Mouse (Mus musculus) embryonic facial prominence, embryonic 12.5 days (tissue): ENCODE measurements around the gene Gm3594. TPM values are rescaled to one million over a fixed set of nuclear protein-coding genes. Genes with fewer than 3 reads are reported as not detected.

ENCODE experiments used
- polyA plus RNA-seq: library from polyadenylated mRNA; unstranded; fragments of >200 nt; fragmentation: Nextera tagmentation; extraction: Ambion mirVana; gene quantifications from 2 replicates; pipeline ENCODE4 v1.2.1, GENCODE M21; 2016

Gene Gm3594
- polyA plus RNA-seq, 1 experiment from 2014 or later: not detected

Other genes with a start within 250 kb of the Gm3594 start
- not detected in 2 replicates for gene Gm21560, start 225.3 kb downstream of the Gm3594 start, polyA plus RNA-seq
- 1.8 and 2.7 TPM in 2 replicates for gene Gm3411, start 157.4 kb downstream of the Gm3594 start, polyA plus RNA-seq
- not detected in 2 replicates for gene Gm21103, start 139.8 kb downstream of the Gm3594 start, polyA plus RNA-seq
- not detected in 2 replicates for gene Gm3618, start 100.9 kb downstream of the Gm3594 start, polyA plus RNA-seq
- not detected in 2 replicates for gene Gm16440, start 54.3 kb downstream of the Gm3594 start, polyA plus RNA-seq
- 1.6 and 1.9 TPM in 2 replicates for gene Gm3591, start 32.1 kb downstream of the Gm3594 start, polyA plus RNA-seq
- not detected in 2 replicates for gene Gm8356, start 92.7 kb upstream of the Gm3594 start, polyA plus RNA-seq
- 0.10 and 0.52 TPM in 2 replicates for gene Gm3629, start 146.0 kb upstream of the Gm3594 start, polyA plus RNA-seq
- gene Gm3460, start 177.8 kb upstream of the Gm3594 start, polyA plus RNA-seq: not detected in 2 replicates
- not detected in 2 replicates for gene Gm10251, start 239.6 kb upstream of the Gm3594 start, polyA plus RNA-seq